Mouse (Mus musculus): Measurements from ENCODE around the gene Rab3b. TPM values are rescaled to one million over a fixed set of nuclear protein-coding genes. Genes with fewer than 3 reads are reported as not detected.

Rab3b gene
- 1 to 10 TPM in 1 of 2 experiments, under 1 TPM in 1; 0.52 to 1.1 TPM for total RNA-seq (2021)
- long read RNA-seq, experiment 1: 0 reads
- long read RNA-seq, experiment 2, partial matches to known transcripts: 0 of 3 reads
- long read RNA-seq, experiment 2, other reads (novel, unspliced or antisense): 0 of 3 reads

DNA sequence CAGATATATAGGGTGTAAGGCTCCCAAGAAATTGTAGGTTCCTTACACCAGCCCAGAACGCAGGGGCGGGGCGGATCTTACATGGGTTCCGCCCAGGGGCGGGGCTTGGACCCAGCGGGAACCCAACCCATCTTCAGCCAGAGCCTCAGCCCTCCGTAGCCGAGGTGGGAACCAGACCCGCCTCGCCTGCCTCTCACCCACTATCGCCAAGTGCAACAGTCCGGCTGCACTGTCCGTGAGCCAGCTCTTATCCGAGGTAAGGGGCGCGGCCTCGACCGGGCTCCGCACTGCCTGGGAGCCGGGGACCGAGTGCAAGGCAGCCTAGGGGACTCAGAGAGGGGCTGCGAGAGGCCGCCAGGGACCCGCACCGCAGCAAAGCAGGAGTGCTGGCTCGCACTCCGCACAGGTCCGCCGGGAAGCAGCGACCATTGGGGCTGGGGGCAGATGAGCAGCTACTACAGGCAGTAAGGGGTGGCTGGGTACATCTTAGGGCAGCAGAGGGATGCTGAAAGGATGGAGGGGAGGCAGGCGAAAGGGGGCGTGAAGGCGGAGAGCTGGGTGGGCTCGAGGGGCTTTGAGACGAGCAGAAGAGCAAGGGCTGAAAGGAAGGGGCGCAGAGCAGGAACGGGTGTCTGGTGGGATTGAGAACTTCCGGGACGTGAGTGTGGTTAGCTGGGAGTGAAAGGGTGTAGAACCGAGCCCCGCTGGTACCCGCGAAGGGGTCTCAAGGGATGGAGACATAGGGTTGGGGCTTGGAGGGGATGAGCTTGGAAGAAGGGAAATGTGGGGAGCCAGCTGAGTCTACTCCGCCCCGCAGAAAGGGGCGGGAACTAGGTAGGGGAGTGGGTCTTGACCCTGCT is at the start of gene Rab3b:
TSS of gene Rab3b (plus strand) at position 101 of the 860 bp plus-strand sequence.
- peak; percentile 42 for DNase-seq

DNA sequence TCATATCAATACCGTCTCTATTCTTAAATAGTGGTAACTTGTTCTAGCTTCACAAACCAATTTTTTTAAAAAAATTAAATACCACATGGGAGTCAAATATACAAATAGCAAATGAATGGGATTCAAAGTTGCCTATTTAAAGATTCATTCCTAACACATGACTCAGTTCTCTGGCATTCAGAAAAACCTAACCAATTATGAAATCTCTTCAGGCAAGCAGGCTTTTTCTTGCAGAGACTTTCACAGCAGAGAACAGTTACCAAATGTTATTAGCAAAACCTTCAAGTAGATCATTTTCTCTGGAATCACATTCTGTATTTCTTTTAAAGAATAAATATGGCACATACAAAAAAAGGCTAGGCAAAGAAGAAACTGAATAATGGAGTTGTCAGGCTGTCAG is 48.2 kb upstream of the Rab3b start:
- no peak for DNase-seq

DNA sequence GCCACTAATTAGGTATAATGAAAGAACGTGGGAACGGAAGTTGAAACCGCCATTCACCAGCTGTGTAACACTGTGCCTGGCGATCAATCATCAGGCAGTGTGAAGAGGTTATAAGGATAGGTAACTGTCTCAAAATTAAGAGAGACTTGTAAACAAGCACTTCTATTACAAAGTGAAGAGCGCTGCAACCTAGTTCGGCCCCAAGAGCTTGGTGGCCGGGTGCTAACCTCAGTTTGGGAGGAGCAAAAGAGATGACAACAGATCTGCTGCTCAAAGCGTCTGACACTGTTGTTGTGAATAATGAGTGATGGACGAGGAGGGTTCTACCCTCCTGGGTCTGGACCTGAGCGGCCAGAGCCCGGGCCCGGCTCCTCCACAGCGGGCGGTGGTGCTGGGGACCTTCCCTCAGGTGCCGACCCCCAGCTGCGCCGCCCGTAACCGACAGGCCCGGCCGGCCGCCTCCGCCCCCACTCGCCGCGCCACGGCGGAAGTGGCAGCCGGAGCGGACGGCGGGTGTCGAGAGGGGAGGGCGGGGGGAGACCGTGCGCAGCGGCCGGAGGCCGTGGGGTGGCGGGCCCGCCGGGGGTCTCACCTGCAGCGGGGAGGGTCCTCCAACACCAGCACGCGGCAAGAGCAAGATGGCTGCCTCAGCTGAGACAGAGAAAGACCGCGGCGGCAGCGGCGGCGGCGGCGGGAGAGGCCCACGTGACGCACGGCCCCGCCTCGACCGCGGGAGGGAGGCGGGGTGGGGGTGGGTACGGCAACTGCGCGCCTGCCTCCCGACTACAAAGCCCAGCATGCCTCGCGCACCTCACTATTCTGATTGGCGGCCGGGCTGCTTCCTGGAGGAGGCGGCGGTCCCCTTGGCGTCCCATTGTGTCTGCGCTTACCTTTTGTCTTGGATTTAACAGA is 45.7 kb upstream of the Rab3b start, which contains the start of gene Btf3l4:
TSS of gene Btf3l4 (minus strand) at position 699 of the 912 bp plus-strand sequence.
- DNase-seq: peak; percentile 88

DNA sequence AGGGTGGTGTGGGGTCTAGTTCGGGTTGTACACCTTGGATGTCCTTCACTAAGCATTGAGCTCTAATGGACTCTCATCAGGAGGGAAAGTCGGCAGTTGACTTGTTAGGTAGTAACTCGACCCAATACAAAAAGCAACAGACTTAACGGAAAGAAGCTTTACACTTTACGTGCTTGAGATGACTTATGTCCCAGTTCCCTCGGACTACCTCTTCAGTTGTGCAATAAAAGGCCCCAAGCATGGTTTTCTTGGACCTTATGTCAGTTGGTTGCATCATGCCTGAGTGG is 45.1 kb upstream of the Rab3b start:
- DNase-seq: no peak

DNA sequence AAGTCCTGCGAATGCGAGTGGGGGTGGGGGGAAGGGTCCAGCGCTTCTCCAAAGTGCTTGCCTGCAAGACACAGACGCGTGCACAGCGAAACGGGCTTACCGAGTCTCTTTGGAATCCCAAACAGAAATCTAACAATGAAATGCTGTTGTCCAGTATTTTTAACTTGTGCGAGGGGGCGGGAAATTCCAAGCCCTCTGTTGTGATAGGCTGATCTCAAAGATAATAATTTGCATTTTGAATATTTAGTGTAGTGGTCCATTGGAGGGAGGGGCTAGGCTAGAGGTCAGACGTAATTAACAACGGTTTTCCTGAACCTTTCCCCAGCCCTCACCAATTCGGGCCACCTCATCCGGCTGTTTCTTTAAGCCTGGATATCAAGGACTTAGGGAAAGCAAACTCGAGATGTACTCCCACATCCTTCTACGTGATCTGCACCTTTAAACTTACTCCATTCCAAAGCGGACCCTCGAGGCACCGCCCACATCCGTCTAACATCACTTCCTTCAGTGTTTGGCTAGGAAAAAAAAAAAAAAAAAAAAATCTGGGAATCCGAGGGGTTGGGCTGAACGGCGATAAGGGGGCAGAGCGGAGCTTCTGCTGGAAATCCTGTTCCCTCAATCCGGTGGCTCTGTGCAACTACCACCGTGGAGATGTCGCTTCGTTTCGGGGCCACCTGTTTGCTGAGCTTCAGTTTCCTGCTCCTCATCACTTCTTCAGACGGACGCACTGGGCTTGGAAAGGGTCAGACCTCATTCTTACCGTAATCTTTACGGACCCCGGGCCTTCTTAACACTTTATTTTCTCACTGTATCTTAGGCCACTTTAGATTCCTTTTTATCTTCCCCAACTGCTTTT is 44.5 kb upstream of the Rab3b start, which contains the start of gene Txndc12:
TSS of gene Txndc12 (plus strand) at position 487 of the 856 bp plus-strand sequence.
- DNase-seq: peak; percentile 66

DNA sequence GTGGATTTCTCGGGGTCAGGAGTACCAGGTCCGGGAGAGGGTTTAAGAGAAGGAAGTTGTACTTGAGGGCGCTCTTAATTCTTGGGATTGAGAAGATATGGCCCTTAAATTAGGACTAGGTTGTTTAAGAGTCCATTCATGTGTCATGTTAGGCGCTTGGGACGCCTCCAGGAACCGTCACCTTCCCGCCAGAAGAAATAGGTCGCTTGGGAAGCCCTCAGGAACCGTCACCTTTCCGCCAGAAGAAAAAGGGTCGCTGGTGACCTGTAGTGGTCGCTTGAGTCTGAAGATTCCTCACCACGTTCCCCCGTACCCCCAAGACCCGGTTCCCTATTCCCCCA is 43.9 kb upstream of the Rab3b start:
- DNase-seq: peak; percentile 16

DNA sequence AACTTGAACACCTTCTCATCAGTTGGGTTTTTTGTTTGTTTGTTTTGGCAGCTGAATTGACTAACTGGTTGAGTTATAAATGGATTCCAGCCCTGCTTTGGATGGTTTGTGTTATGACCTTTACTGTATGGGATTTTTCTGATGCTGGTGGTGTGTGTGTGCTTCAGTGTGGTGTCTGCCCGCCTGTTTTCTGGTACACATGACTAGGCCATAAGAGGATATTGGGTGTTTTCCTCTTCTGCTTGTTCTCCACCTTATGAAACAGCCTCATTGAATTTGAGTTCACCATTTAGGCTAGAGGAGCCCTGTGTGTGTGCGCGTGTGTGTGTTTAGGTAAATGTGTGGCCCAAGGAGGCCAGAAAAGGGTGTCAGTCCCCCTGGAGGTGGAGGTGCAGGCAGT is 43.4 kb upstream of the Rab3b start:
- no peak for DNase-seq

DNA sequence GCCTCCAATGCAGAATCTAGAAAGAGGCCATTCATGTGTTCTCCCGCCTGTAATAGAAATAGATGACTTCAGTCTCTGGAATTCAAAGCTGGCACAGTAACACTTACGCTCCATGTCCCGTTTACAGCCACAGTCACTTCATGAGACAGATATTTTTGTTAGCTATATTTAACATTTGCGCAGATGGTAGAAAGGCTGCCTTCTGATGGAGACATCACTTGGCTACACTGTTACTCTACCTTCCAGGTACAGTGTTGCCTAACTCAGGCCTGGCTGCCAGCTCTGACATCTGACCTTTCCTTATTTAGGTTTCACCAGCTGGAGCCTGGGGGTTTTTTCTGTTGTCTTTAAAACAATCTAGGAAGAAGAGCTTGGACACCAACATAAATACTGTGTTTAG is 40.8 kb upstream of the Rab3b start:
- no peak for DNase-seq

DNA sequence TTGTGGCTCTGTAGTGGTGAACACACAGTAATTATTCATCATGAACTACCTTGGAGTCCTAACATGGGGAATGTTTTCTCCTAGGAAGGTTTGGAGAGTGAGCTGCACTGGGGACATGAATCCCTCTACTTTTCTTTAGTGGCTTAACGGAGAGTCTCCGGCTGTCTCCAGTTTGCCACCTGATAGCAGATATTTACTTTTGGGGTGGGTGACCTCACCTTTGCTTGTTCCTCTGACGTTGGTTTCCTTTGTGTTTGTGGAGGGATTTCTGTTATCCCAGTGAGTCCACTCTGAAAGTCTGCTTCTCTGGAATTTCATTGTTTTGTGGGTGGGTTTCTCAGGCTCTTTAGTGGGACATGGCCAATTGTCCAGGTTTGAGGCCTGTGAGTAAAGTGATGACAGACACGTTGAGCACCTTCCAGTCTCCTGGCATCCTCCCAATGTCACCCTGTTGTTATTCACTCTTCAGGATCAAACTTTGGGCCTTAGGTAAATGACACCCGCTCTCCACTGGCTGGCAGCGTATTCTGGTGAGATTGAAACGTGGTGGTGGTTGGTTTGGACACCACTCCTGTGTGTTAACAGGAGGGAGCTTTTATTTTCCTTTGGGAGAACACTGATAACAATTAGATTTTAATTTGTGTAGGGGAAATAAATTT is 36.8 kb upstream of the Rab3b start:
- no peak for DNase-seq

DNA sequence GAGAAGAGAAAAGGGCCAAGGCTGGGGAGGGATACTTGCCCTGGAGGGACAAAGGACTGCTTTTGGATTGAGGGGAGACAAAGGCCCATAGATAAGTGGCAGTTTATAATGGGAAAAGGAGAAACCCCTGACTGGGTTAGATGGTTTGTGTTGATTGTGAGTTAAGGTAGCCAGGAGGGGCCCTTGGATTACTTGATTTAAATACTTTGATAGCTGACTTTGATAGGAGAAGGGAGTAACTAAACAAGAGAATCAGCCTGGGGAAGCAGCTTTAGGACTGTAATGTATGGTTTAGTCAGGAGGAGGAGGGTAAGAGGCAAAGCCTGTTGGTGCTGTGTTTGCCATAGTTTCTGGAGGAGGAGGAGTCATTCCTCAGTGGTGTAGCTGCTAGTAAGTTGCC is 35.5 kb upstream of the Rab3b start:
- DNase-seq: no peak

DNA sequence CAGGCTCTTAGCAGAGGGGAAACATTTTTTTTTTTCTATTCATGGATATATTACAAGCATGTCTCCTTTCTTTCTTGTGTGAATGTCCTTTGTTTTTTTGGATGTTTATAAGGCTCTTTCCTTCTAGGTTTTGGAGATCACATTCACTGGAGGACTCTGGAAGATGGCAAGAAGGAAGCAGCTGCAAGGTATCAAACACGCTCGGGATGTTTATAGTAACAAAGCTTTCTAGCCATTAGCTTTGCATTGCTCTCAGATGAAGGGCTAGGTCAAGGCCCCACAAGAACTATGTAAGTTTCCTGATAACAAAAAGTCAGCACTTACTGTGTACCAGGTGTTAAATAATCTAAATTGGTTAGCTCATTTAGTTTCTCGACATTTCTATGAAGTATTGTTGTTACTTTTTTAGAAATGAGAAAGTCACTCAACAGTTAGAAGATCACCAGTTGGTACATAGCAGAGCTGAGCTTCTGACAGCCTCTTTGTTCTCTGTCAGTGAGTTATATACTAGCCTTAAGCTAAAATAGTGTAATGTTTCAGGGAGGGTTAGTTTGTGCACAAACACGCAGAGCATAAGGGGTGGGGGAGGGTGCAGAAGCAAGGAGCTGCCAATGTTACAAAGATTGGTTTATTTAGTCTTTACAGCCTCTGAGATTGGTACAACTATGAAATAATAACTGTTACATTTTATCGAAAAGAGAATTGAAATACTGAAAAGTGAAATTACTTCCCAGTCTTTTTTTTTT is 32.9 kb upstream of the Rab3b start:
- DNase-seq: no peak

DNA sequence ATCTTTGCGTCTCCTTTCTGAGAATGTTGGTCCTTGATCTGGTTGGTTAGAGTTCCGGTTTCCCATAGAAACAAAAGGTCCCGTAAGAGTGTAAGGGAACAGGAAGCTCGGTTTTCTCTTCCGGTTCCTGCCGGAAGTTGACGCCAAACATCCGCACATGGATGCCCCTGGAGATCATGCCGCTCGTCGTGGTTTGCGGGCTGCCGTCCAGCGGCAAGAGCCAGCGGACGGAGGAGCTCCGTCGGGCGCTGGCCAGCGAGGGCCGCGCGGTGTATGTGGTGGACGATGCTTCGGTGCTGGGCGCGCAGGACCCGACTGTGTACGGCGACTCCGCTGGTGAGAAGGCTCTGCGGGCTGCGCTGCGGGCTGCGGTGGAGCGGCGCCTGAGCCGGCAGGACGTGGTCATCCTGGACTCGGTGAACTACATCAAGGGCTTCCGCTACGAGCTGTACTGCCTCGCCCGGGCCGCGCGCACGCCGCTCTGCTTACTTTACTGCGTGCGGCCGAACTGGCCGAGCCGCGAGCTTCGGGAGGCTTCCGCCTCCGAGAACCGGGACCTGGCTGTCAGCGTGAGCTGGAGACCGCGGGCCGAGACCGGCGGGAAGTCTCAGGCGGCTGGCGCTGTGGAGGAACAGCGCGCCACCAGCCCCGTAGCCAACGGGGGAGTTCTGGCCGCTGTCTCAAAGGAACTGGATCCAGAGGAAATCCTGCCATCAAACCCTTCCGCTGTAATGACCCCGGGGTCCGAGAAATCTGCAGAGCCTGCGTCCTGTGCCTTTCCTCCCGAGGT is 31.0 kb upstream of the Rab3b start, which contains the start of gene Kti12:
TSS of gene Kti12 (plus strand) at position 71 of the 790 bp plus-strand sequence.
- peak; percentile 77 for DNase-seq

DNA sequence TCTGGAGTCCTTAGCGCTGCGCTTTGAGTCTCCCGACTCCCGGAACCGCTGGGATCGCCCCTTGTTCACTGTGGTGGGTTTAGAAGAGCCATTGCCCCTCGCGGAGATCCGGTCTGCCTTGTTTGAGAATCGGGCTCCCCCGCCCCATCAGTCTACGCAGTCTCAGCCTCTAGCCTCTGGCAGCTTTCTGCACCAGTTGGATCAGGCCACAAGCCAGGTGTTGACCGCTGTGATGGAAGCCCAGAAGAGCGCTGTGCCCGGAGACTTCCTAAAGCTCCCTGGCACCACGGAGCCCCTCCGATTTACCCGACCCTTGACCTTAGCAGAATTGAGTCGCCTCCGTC is 30.4 kb upstream of the Rab3b start, which contains the start of gene A730015C16Rik:
TSS of gene A730015C16Rik (minus strand) at position 115 of the 344 bp plus-strand sequence.
- peak; percentile 33 for DNase-seq

DNA sequence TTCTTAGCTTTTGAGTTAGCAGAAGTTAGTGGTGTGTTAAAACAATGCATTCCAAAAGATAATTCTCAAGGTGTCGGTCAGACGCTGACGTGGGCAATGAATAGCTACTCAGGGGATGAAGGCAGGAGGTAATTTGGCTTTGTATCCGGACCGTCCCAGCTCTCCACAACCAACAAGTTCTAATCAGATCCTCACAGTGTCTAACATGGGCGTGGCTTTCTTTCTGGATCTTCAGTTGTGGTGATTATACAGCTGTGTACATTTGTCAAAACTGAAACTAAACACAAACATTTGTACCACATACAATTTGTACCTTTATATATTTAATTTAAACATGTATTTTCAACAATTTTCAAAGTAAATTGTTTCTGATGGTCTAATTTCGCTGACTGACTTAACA is 12.1 kb upstream of the Rab3b start:
- no peak for DNase-seq

DNA sequence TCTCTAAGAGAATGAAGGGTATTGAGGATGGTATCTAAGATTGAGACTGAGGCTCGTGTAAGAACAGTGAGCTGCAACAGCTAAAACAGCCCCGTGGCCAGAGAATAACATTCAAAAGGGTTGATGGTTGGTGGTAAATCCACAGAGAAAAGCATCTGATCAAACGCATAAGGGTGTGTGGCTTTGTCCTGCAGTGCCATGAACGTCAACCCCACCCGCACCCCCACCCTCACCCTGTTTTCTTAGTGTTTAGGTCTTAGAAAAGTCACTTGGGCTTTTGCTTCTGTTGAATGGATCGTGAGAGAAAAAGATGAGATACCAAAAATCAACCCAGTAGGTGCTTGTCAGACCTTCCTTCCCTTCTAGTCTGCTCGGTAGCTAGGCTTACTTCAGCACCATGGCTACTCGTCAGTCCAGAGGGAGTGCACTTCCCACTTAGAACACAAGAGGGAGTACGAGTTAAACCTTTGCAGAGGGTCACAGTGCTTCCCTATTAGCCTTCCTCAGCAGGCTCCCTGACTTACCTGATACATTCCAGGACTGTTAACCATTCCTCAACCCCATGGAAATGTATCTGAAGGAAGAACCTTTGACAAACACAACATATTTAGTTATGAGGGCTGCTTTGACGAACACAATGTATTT is 9.0 kb upstream of the Rab3b start:
- peak; percentile 71 for DNase-seq

DNA sequence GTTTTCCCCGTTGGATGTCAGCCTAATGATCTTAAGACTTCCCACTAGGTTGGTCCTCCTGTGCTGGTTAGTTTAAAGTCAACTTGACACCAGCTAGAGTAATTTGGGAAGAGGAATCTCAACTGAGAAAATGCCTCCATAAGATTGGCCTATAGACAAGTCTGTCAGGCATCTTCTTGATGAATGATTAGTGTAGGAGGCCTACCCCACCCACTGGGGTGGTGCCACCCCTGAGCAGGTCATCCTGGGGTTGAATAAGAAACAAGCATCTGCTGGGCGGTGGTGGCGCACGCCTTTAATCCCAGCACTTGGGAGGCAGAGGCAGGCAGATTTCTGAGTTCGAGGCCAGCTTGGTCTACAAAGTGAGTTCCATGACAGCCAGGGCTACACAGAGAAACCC is 5.1 kb upstream of the Rab3b start:
- DNase-seq: no peak

DNA sequence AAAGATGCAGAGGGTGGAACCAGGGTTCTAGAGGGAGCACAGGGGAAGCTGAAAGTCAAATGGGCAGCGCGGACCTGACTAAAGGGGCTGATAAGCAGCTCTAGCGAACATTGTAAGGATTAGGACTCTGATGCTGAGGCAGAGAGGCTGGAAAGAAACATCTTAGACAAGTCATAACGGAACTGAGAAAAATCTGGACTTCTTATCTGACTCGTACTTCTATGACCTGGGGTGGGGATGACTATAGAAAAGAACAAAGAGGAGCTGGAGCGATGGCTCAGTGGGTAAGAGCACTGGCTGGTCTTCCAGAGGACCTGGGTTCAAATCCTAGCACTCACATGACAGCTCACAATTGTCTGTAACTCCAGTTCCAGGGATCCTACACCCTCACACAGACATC is 962 bp upstream of the Rab3b start:
- DNase-seq: no peak

DNA sequence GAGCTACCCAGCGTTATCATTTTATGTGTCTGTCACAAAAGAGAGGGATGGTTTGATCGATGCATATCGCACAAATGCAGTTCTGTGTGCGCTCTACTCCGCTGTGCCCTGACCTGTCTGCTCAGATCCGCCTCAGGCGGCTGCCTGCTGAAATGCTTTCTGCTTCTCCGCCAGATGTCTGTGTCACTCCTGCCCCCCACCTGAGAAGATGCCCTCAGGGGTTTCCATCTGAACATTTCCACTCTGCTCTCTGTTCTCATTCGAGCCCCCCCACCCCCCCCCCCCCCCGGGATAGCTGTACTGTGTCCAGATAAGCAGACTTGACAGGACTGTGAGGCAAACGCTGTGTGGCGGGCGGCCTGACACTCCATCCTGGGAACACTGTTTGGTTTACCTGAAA is 5.0 kb downstream of the Rab3b start:
- DNase-seq: no peak

DNA sequence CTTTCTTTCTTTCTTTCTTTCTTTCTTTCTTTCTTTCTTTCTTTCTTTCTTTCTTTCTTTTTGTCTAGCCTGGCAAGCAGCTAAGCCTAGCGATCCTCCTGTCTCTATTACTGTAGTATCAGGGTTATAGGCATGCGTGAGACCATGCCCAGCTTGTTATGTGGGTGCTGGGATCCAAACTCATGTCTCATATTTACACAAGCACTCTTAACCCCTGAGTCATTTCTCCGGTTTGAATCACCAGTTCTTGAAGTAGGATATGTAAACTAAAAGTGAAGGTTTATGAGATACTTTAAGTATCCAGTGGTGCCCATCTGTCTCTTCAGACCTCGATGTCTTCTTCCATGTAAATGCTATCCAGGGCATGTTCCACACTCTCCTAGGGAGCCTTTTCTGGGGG is 8.6 kb downstream of the Rab3b start:
- DNase-seq: no peak

Measured in gastrocnemius, postnatal 10 days (tissue).